Mouse (Mus musculus) cerebellum, postnatal 4 days (tissue): ENCODE measurements at regions not wholly inside any gene's neighbourhood (a gene's known extent, or its start where the extent isn't known, plus 50 kb on each side); places are given as distances from the start of the nearest gene placed in this dataset.

ENCODE experiments used
- DNase-seq, 2 experiments: peaks; one replicate each; pipeline ENCODE4 v3.0.0; 2022; ENCODE audit warnings: low spot score in 2 of 2, mixed read lengths in 1 of 2

DNA sequence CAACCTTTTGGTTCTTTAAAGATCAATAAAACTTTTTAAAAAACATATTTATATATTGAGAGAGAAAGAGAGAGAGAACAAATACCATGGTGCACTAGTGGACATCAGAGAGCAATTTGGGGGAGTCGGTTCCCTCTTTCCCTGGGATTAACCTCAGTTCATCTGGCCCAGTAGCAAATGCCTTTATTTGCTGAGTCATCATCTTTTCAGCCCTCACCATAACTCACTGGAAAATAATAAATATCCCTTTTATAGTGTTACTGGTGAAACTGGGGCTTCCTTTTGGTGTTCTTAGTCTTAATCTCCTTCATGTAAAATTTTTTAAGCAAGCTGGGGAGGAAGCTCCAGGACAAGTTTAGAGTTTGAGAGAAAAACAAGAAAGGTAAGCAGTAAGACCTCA, 105.3 kb upstream of the Arg1 start:
- DNase-seq: no peak

DNA sequence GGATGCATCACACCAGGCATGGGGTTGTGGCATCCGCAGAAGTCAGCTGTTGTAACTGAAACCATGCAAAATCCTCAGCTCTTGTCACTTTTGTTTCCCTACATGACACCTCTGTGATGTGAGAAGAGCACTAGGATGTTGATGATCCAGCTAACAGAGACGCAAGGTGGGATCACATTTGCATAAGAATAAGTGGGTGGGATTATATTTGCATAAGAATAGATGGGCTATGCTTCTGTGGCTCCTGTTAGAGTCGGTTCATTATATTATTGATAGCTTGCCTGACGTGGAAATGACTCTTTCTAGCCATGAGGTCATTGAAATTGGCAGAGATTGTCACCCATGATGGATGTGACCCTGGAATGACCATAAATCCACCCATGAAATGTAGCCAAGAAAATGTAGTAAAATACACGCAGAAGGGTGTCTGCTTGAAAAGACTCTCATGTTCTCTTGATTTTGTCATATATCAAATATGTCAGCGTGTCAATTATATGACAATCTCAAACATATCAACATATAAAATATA, 102.2 kb upstream of the Arg1 start:
- DNase-seq: no peak

GRCm38 (mm10) chr10:25023601-25024157, 96.4 kb upstream of the Arg1 start:
- no peak for DNase-seq

GRCm38 (mm10) chr10:25023044-25023540, 95.8 kb upstream of the Arg1 start:
- no peak for DNase-seq

GRCm38 (mm10) chr10:25018946-25019345, 91.7 kb upstream of the Arg1 start:
- DNase-seq: no peak

DNA sequence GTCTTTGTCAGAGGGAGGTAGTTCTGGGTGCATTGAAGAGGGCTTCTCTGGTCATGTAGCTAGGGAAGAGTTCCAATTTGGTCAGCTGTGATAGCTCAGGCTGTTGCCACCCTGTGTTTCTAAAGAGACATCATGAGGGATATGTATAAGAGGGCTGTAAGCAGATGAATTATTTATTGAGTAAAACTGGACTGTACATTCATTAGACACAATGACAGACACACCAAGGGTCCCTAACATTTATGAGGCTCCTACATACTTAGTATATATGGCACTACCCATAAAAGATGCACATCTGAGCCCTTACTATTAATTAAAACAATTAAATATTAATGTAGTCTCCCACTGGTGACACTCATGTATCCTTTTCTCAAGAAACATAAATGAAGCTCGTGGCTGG, 90.6 kb upstream of the Arg1 start:
- DNase-seq: no peak

GRCm38 (mm10) chr10:25016110-25016509, 88.8 kb upstream of the Arg1 start:
- peak in 1 of 2 experiments; percentile 53 for DNase-seq

- DNase-seq: no peak
Observed at GRCm38 (mm10) chr10:25012129-25012528, 84.8 kb upstream of the Arg1 start.

DNA sequence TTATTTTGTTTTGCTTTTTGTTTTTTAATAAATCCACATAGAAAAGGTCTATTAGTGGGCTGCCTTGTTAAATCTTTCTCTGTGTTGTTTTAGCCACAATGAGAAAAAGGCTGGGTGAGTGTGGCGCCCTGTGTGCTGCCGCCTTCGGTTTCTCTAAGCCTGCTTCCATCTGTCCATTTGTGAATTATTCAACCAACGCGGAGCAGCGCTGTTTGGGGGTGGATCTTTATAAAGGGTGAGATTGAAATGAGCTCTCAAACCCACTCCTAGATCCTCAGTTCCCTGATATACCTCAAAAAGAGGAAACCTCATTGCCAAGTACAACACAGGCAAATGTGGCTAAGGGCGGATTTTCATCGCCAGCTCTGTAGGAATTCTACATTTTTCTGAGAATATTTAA, 74.0 kb upstream of the Arg1 start:
- DNase-seq: no peak

DNA sequence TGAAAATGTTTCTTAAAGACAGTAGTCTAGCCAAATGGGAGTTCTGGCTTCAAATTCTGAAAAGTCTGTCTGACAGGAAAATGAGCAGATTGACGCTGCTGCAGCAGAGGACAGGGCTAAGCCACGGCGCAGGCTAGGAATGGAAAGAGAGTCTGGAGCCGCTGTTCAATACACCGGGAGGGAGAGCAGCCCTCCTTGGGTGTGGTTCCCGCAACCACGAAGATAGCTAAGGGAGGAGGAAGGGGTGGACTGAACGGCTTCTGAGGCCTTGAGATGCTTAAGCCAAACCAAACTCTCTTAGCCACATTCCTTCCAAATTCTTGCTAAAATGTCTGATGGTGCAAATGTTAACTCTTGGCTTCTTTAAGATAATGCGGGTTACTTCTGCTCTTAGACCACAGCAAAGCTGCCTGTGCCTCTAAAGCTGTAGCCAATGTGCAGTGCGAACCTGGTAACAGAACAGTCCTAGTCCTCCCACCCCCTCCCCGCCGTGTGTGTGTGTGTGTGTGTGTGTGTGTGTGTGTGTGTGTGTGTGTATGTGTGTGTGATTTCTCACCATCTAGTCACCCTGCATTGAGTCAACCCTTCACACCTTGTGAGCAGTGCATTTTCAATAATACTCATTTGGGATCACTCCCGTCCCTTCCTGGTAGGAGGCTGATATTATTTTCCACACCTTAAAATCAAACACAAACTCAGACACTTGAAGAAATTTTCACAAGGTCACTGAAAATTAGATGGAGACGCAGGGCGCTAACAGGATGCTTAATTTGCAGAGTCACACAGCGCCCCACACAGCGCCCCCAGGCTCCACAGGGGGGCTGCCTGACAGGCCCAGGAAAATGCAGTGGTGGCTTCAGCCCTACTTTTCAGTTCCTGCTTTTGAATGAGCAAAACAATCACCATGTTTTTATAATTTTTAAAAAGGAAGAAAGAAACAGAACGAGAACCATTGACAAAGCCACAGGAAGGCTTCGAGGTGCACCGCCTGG, 73.2 kb upstream of the Arg1 start:
- no peak for DNase-seq

- no peak for DNase-seq
Observed at GRCm38 (mm10) chr10:24999807-25000206, 72.5 kb upstream of the Arg1 start.

GRCm38 (mm10) chr10:24997661-24998060, 70.4 kb upstream of the Arg1 start:
- no peak for DNase-seq

GRCm38 (mm10) chr10:24995751-24996150, 68.5 kb upstream of the Arg1 start:
- no peak for DNase-seq

GRCm38 (mm10) chr10:24989965-24990653, 62.8 kb upstream of the Arg1 start:
- DNase-seq: no peak

DNA sequence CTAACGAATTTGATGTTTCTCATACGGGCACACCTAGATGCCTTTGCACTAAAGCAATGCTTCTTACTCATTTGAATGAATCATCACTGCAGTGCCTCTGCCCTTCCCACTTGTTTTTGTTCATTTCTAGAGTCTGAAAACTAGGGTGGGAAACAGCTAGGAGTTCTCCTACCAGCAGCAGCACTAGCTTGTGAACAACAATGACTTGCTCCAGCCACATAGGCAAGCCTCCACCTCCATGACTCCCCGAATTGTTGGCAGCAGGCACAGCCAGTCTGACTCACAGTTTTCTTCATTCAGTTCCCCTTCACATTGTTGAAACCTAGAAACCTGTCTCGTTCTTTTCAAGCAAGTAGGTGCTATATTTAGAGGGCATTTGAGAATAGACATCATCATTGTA, 57.5 kb upstream of the Arg1 start:
- DNase-seq: no peak

DNA sequence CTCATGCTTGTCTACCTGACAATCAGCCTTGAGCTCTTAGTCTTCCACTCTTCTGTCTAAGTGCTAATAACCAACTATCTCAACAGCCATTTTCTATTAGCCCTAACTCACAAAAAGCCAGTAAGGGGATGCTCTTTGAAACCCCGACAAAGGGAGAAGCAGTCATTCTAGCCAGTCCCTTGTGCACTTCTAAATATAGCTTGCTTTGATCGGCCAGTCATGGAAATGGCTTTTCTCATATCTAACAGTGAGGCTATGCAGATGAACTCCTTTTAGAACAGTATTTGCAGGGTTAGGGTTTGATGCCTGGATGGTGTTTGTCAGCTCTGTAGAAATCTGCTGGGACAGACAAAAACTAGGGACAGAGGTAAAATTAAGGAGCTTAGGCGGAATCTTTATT, 54.5 kb upstream of the Arg1 start:
- no peak for DNase-seq
